Mouse (Mus musculus): ENCODE results near the gene S100a5.
A peak's percentile ranks its signal among the peaks of the same experiment; 100 is the strongest.

Gene S100a5

GRCm38 (mm10) chr3:90627366-90627765 lies 19.0 kb downstream of the S100a5 start:
- no peak for DNase-seq

GRCm38 (mm10) chr3:90627807-90628206 lies 19.5 kb downstream of the S100a5 start:
- peak; percentile 12 for DNase-seq

DNA sequence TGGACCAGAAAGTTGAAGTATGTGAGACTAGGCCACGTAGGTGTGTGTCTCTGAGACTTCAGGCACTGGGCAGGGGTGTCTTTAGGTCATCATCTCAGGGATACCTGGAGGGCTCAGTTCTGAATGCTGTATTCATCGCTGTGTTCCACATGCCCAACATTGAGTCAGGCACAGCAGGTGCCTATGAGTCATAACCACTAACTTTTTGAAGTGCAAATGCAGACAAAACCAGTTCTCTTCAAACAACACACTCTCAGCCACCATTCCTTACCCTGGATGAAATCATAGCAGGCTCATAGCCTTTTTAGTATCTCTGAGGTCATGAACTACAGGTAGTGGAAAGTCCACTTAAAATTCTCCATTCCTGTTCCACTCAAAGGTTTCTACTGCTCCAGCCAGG lies 21.0 kb downstream of the S100a5 start:
- no peak for DNase-seq

GRCm38 (mm10) chr3:90631984-90632383 lies 23.7 kb downstream of the S100a5 start:
- no peak for DNase-seq

DNA sequence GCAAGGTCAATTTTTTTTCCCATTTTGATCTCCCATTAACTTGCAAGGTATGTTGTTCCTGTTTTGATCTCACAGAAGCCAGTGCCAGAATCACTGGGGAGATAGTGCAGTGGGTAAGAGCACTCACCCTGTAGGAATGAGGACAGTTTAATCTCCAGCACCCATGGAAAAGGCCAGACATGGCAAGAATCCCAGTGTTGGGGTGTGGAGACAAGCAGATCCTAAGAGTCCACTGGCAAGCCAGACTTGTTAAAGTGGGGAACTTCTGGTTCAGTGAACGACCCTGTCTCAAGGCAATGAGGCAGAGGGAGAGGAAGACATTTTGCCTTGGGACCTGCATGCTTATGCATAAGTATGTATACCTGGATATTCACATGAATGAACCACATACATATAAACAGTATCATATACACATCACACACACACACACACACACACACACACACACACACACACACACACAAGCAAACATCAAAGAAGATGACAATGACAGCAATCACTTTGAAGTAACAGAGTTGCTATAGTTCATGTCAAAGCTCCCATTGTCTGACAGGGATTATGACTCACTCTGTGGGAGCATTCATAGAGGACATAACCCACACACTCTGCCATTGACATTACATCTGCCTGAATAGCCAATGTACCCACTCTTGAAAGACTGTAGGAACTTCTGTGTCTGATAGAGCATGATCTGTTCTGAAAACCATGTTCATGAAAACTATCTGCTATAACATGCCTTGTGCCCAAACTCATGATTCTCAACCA lies 30.4 kb downstream of the S100a5 start:
- DNase-seq, result no peak

- DNase-seq, result no peak
Observed at GRCm38 (mm10) chr3:90639511-90640154, 31.3 kb downstream of the S100a5 start.

GRCm38 (mm10) chr3:90640981-90641380 lies 32.7 kb downstream of the S100a5 start:
- DNase-seq, result no peak

- no peak for DNase-seq
Observed at GRCm38 (mm10) chr3:90644220-90644619, 35.9 kb downstream of the S100a5 start.

GRCm38 (mm10) chr3:90647291-90647690 lies 39.0 kb downstream of the S100a5 start:
- DNase-seq, result no peak

- no peak for DNase-seq
Observed at GRCm38 (mm10) chr3:90648981-90649380, 40.7 kb downstream of the S100a5 start.

GRCm38 (mm10) chr3:90649832-90650231 lies 41.5 kb downstream of the S100a5 start:
- no peak for DNase-seq

DNA sequence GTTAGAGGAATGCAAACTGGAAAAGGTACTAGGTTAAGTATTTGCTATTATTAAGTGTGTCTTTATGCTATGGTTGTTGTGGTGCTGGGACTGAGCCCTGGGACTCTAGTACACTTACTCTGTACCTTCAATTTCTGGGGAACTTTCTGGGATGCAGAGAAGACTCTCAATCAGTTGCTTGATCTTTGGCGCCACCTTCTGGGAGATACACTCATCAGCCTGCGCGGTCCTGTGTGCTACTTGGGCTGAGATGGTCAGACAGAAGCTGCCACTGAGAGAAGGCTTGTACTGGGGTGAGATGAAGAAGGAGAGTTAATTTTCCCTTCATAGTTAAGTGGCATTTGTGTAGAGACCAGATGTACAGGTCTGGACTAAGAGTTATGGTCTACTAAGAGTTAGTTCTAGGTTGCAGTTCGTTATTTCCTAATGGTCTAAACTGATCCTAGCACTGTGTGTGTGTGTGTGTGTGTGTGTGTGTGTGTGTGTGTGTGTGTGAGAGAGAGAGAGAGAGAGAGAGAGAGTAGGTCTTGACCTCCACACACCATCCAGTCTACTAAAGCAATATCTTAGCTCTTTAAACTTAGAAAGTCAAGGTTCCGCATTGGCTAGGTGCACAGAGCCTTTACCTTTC lies 44.7 kb downstream of the S100a5 start:
- DNase-seq, result peak; percentile 62

DNA sequence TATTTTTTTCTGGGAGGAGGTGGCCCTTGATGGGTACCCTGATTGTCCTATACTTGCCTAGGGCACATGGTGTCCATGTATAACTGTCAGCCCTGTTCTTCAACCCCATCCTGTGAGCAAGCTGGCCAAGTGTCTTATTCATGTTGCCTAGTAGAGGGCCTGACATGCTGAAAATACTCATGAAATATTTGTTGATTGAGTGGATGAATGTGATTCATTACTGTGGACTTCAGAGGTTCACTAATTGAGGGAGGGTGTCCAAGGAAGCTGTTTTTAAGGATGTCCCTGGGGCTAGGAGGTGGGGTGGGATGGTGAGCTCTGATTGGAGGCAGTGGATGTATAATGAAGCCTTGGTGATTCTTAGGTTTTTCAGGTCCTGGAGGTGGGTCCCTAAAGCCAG lies 45.4 kb downstream of the S100a5 start, which contains the start of gene S100a7a:
TSS of gene S100a7a (plus strand) at position 301 of the 400 bp plus-strand sequence.
- DNase-seq, result no peak

DNA sequence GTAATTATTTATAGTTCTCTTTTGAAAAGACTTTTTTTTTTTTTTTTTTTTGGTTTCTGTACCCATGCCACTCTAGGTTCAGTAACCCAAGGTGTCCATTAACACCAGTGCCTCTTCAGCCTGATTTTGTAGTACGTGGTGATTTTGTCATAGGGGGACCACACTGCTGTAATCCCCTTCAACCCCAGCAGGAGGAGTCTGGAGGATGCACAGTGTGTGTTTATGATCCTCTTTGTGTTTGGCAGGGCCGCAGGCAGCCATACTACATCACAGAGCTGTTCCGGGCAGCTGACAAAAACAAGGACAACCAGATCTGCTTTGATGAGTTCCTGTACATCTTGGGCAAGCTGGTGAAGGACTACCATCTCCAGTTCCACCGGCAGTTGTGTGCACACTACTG lies 49.1 kb downstream of the S100a5 start:
- no peak for DNase-seq

- no peak for DNase-seq
Observed at GRCm38 (mm10) chr3:90659364-90660044, 51.2 kb downstream of the S100a5 start.

All from cerebellum, adult 9-10 months (tissue).